Mouse (Mus musculus) intestine, embryonic 14.5 days (tissue): ENCODE data around the gene Gm10382. TPM values are rescaled to one million over a fixed set of nuclear protein-coding genes. Genes with fewer than 3 reads are reported as not detected.

Source experiments
- ATAC-seq: fragments of 200-750 bp; cut with Nextera tagmentation; replicated peaks from 2 replicates; pipeline ENCODE4 v1.8.0; 2017; ENCODE audit warnings: low read depth, moderate number of reproducible peaks, moderate TSS enrichment, moderate library complexity; ENCODE audit not compliant: low FRiP score, low TSS enrichment
- DNase-seq: peaks from one replicate; pipeline ENCODE4 v3.0.0-alpha.2; 2018; ENCODE audit warnings: low spot score
- H3K27ac ChIP-seq: fragments of 300-500 bp; sonication (generic); 2 replicates; pipeline ENCODE4 v1.5.1; 2014; ENCODE audit warnings: low read depth, mild to moderate bottlenecking, control low read depth
- H3K27me3 ChIP-seq: fragments of 300-500 bp; sonication (generic); replicated peaks from 2 replicates; pipeline ENCODE4 v1.6.1; 2014; ENCODE audit warnings: low read length, control low read depth; ENCODE audit not compliant: control insufficient read depth, insufficient read depth
- H3K36me3 ChIP-seq: fragments of 300-500 bp; sonication (generic); 2 replicates; pipeline ENCODE4 v1.6.1; 2014; ENCODE audit warnings: low read length, control low read depth; ENCODE audit not compliant: control insufficient read depth, insufficient read depth
- H3K4me1 ChIP-seq: fragments of 300-500 bp; sonication (generic); replicated peaks from 2 replicates; pipeline ENCODE4 v1.6.1; 2014; ENCODE audit warnings: low read length, control low read depth, mixed read lengths; ENCODE audit not compliant: control insufficient read depth, insufficient read depth
- H3K4me2 ChIP-seq: fragments of 300-500 bp; sonication (generic); 2 replicates; pipeline ENCODE4 v1.6.1; 2014; ENCODE audit warnings: low read length
- H3K4me3 ChIP-seq: fragments of 300-500 bp; sonication (generic); 2 replicates; pipeline ENCODE4 v1.5.1; 2014; ENCODE audit warnings: low read depth, low read length, control low read depth, mixed read lengths
- H3K9ac ChIP-seq: fragments of 300-500 bp; sonication (generic); 2 replicates; pipeline ENCODE4 v1.6.1; 2014; ENCODE audit warnings: mild to moderate bottlenecking, low read length
- H3K9me3 ChIP-seq: fragments of 300-500 bp; sonication (generic); 2 replicates; pipeline ENCODE4 v1.6.1; 2016; ENCODE audit warnings: low read length, control low read depth; ENCODE audit not compliant: control insufficient read depth
- WGBS: fragments of 180-500 bp; shearing (Covaris S2); extraction: QIAGEN DNeasy Blood & Tissue Kit; methylation state at CpG from one replicate; pipeline ENCODE4 v1.1.7; 2014; 5-methylcytosine and 5-hydroxymethylcytosine counted together
- polyA plus RNA-seq: library from polyadenylated mRNA; unstranded; fragments of >200 nt; fragmentation: Nextera tagmentation; extraction: Ambion mirVana; gene quantifications from 2 replicates; pipeline ENCODE4 v1.2.1, GENCODE M21; 2014

Gene Gm10382
- polyA plus RNA-seq, 1 experiment from 2014 or later = 0.15 TPM

- no peak overlapping the region for H3K27ac ChIP-seq
- 78% methylated on average over 16 of the region's 16 CpGs for WGBS
- H3K4me3 ChIP-seq = no peak overlapping the region
- H3K4me2 ChIP-seq = no peak overlapping the region
- no peaks in the 10 kb centered on the region for H3K36me3 ChIP-seq
- H3K27me3 ChIP-seq = no peaks in the 10 kb centered on the region
- 0 out of 2 replicates have a peak, but pooled peaks cover 5% of the 10 kb centered on the region for H3K4me1 ChIP-seq
- DNase-seq (no peak), ATAC-seq (no peak)
- H3K9me3 ChIP-seq = no peaks in the 10 kb centered on the region
- H3K9ac ChIP-seq = no peak overlapping the region
Observed at GRCm38 (mm10) chr5:125360981-125361510, 28.1 kb upstream of the Gm10382 start.

- no peak overlapping the region for H3K4me2 ChIP-seq
- ATAC-seq = no peak
Observed at GRCm38 (mm10) chr5:125363894-125364293, 25.2 kb upstream of the Gm10382 start.

GRCm38 (mm10) chr5:125364851-125365429 is 24.2 kb upstream of the Gm10382 start:
- no peaks in the 10 kb centered on the region for H3K27me3 ChIP-seq
- 65% methylated on average over 4 of the region's 4 CpGs for WGBS

More at GRCm38 (mm10) chr5:125363894-125364293, 25.2 kb upstream of the Gm10382 start:
- H3K27ac ChIP-seq = no peak overlapping the region
- H3K36me3 ChIP-seq = no peaks in the 10 kb centered on the region
- 64% methylated on average over 7 of the region's 7 CpGs for WGBS
- no peak for DNase-seq
- H3K9ac ChIP-seq = no peak overlapping the region
- H3K9me3 ChIP-seq = no peaks in the 10 kb centered on the region
- no peaks in the 10 kb centered on the region for H3K27me3 ChIP-seq
- H3K4me3 ChIP-seq = no peak overlapping the region
- no peaks in the 10 kb centered on the region for H3K4me1 ChIP-seq

GRCm38 (mm10) chr5:125368156-125368555 is 21.0 kb upstream of the Gm10382 start:
- no peak overlapping the region for H3K4me2 ChIP-seq
- no peak overlapping the region for H3K9ac ChIP-seq
- WGBS = 77% methylated on average over 5 of the region's 5 CpGs
- no peaks in the 10 kb centered on the region for H3K9me3 ChIP-seq
- H3K4me1 ChIP-seq = no peaks in the 10 kb centered on the region
- no peak for ATAC-seq
- no peaks in the 10 kb centered on the region for H3K27me3 ChIP-seq
- H3K4me3 ChIP-seq = no peak overlapping the region
- H3K27ac ChIP-seq = no peak overlapping the region
- H3K36me3 ChIP-seq = no peaks in the 10 kb centered on the region
- DNase-seq = no peak

More at GRCm38 (mm10) chr5:125364851-125365429, 24.2 kb upstream of the Gm10382 start:
- DNase-seq = no peak
- Histone ChIP-seq H3K9me3 (no peaks in the 10 kb centered on the region), H3K9ac (no peak overlapping the region), H3K4me1 (no peaks in the 10 kb centered on the region), H3K27ac (no peak overlapping the region), H3K4me3 (no peak overlapping the region), H3K4me2 (no peak overlapping the region), H3K36me3 (no peaks in the 10 kb centered on the region)
- peak; percentile 48; the same call in 1 of the 2 replicates for ATAC-seq

GRCm38 (mm10) chr5:125368568-125368967 is 20.6 kb upstream of the Gm10382 start:
- no peak overlapping the region for H3K27ac ChIP-seq
- H3K9me3 ChIP-seq = no peaks in the 10 kb centered on the region
- H3K27me3 ChIP-seq = no peaks in the 10 kb centered on the region
- no peaks in the 10 kb centered on the region for H3K4me1 ChIP-seq
- no peak overlapping the region for H3K4me2 ChIP-seq
- ATAC-seq (peak; percentile 59), DNase-seq (peak; percentile 61)
- H3K4me3 ChIP-seq = no peak overlapping the region
- no peaks in the 10 kb centered on the region for H3K36me3 ChIP-seq
- 5% methylated on average over 4 of the region's 4 CpGs for WGBS
- H3K9ac ChIP-seq = no peak overlapping the region

GRCm38 (mm10) chr5:125370950-125371693 is 18.0 kb upstream of the Gm10382 start:
- no peak overlapping the region for H3K9ac ChIP-seq
- WGBS = 74% methylated on average over 7 of the region's 7 CpGs
- no peaks in the 10 kb centered on the region for H3K27me3 ChIP-seq
- H3K4me2 ChIP-seq = no peak overlapping the region
- no peak overlapping the region for H3K27ac ChIP-seq
- no peak for DNase-seq
- no peaks in the 10 kb centered on the region for H3K4me1 ChIP-seq
- no peaks in the 10 kb centered on the region for H3K9me3 ChIP-seq
- ATAC-seq = no peak
- H3K36me3 ChIP-seq = no peaks in the 10 kb centered on the region
- no peak overlapping the region for H3K4me3 ChIP-seq

GRCm38 (mm10) chr5:125372027-125372426 is 17.1 kb upstream of the Gm10382 start:
- 73% methylated on average over 4 of the region's 4 CpGs for WGBS
- no peak overlapping the region for H3K27ac ChIP-seq
- no peak overlapping the region for H3K4me3 ChIP-seq
- no peak overlapping the region for H3K9ac ChIP-seq
- H3K36me3 ChIP-seq = no peaks in the 10 kb centered on the region
- ATAC-seq (no peak), DNase-seq (no peak)
- no peaks in the 10 kb centered on the region for H3K27me3 ChIP-seq
- no peaks in the 10 kb centered on the region for H3K9me3 ChIP-seq
- H3K4me2 ChIP-seq = no peak overlapping the region
- H3K4me1 ChIP-seq = no peaks in the 10 kb centered on the region

- ATAC-seq (no peak), DNase-seq (no peak)
- WGBS = 85% methylated on average over 2 of the region's 2 CpGs
- Histone ChIP-seq H3K4me3 (no peak overlapping the region), H3K27me3 (no peaks in the 10 kb centered on the region), H3K27ac (no peak overlapping the region), H3K4me1 (no peaks in the 10 kb centered on the region), H3K4me2 (no peak overlapping the region), H3K9ac (no peak overlapping the region), H3K9me3 (no peaks in the 10 kb centered on the region), H3K36me3 (no peaks in the 10 kb centered on the region)
Observed at GRCm38 (mm10) chr5:125375871-125376270, 13.3 kb upstream of the Gm10382 start.
